Mouse (Mus musculus) ES-CJ7 (cell line): ENCODE results near the gene Gja5.

Source experiments
- DNase-seq: peaks from one replicate; pipeline ENCODE4 v3.0.0; 2011; ENCODE audit warnings: low read depth, low spot score

Gja5 gene

GRCm38 (mm10) chr3:96904393-96904792 is at the start of gene Gja5:
Gene Gja5 (plus strand): TSS chr3:96904693.
- DNase-seq: no peak

- no peak for DNase-seq
These were observed 48.7 kb upstream of the Gja5 start for GRCm38 (mm10) chr3:96855833-96856232.

DNA sequence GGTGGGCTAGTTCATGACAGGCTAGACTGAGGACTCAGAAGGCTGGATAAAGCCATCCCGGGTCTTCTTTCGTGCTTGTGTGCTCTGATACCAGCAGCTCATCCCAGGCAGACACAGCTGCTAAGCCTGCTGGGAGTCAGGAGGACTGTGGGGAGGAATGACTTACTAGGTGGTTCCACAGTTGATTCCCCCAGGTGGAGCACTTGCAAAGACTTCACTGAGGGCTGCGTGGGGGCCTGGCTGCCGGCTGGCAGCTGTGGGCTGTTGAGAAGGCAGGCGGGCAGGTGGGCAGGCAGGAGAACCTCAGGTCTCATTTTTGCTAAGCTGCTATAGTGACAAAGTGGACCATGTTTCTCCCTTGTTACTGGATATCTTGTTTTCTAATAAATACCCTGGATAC is 44.0 kb upstream of the Gja5 start:
- DNase-seq: no peak

- no peak for DNase-seq
These were observed 36.6 kb upstream of the Gja5 start for GRCm38 (mm10) chr3:96867863-96868262.

DNA sequence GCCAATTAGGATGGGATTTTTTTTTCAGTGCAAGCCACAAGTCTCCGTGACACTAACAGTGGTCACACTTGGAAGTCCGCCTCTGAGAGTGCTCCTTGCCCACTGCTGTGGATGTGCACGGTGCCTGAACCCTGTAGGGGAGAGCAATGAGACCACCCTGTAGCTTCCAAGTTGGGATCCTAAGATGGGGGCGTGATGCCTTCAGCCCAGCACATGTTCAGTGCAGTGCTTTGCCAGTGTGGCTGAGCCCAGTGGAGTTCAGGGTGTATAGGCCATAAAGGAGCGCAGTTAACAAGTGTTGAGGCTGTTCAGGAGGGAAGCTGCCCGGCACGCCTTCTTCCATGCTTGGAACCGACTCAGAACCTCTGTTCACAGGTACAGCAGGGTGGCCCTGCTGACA is 35.9 kb upstream of the Gja5 start:
- DNase-seq: no peak

- no peak for DNase-seq
These were observed 35.4 kb upstream of the Gja5 start for GRCm38 (mm10) chr3:96869091-96869490.

DNA sequence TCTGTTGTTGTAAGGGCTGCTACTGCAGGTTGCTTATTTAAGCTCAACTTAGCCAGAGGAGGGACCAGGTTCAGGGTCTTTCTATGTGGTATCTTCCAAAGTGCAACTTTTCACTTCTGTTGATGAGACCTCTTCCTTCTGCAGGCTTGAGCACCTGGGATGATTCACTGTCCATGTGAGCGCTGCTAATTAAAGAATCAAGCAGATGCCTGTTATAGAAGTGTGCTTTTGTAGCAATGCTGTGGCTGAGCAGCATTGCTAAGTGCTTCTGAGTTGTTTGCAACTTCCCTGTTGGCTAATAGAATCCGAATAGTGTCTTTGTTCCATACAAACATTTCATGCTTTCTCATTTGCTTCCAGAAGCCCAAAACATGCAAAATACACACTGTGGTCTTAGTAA is 34.2 kb upstream of the Gja5 start:
- no peak for DNase-seq

DNA sequence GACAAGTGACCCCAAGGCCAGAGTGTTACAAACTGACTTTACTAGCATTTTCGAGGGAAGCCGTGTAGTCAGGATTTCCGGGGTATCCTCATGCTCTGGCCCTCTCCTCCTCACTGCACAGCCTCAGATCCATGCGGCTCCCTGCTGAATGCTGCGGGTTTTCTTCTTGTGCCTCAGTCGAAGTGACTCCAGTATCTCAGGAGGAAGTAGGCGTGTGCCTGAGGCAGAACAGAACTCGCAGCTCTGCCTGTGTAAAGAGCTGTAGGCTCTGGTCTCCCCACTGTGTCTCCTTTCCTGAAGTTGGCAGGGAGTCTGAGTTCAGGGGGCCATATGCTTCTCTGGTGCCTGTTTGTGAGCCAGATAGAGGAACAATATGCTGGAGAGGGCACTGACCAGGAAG is 33.4 kb upstream of the Gja5 start:
- DNase-seq: no peak

DNA sequence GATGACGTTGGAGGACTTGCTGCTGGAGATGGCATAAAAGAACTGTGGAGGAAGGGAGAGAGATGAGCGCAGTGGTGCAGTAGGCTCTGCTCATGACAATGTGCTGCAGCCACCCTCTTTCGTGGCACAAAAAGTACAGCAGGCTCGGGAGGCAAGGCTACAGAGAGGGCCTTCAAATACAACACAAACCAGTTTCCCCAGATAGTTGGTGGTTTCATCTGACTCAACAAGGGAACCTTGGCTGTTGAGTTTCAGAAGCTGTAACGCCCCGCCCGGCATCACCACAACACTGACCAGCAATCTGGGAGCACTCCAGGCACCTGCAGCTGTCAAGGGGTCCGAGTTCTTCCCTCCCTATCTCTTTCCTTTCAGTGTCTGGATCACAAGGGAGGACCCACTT is 32.0 kb upstream of the Gja5 start:
- no peak for DNase-seq

- DNase-seq: no peak
These were observed 29.5 kb upstream of the Gja5 start for GRCm38 (mm10) chr3:96874808-96875571.

DNA sequence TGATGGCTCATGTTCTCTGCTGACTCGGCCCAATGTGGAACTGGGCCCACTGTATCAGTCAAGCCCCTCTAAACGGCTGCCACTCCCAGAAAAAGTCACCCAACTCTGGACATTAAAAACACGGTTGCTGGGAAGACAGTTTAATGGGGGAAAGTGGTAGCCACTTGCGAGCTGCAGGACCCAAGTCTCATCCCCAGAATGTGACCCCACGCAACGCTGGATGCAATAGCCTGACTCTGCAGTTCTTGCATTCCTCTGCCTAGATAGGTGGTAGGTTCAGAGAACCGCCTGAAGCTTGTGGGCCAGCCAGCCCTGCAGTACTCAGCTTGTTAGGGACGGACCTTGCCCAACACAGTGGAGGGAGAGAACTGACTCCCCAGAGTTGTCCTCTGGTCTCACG is 25.0 kb upstream of the Gja5 start:
- no peak for DNase-seq

GRCm38 (mm10) chr3:96880385-96880784 is 24.1 kb upstream of the Gja5 start:
- DNase-seq: no peak

DNA sequence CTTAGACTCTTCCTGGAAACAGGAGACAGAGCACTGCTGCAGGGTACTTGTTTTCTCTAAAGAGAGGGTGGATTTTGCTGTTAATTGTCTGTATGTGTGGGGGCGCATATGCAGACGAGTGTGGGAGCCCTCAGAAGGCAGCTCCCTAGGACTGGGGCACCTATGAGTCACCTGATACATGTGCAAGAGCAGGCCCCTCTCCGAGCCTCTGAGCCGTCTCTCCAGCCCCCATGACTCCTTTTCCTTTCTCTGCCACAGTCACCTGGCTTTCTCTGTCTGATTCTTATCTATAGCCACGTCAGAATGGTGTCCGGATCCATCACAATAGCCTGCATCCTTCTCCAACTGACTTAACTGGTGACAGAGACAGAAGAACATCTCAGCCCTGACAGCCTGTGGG is 22.9 kb upstream of the Gja5 start:
- DNase-seq: no peak

DNA sequence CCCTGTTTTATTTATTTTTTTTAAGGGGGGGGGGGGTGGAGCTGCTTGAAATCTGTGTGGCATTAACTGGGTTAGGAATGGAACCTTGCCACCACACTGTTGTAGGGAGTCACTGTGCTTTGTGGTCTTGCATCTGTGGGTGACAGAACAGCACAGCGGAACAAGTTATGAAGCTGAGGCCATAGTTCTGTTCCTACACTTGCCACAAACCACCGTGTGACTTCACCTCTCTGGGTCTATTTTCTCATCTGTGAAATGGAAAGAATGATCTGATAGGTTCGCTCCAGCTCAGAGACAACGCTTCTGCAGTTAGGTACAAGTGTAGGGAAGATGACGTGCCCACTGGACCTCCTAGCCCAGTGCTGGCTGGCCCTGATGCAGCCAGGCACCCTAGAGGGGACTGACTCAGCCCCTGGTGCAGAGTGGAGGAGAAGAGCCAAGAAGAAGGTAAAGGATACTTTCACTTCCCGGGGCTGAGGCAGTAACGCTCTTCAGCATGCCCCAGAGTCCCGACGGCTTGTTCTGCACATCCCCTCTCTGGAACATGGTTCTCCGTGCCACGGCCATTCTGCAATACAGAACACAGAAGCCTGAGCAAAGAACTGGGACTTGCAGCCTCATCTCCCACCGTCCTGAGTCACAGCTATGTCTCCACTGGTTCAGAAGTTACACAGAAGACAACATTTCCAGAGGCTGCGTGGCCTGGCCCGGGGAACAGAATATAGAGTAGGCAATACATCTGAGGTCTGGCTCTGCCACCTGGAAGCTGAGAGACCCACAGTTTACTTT is 22.2 kb upstream of the Gja5 start:
- DNase-seq: no peak

DNA sequence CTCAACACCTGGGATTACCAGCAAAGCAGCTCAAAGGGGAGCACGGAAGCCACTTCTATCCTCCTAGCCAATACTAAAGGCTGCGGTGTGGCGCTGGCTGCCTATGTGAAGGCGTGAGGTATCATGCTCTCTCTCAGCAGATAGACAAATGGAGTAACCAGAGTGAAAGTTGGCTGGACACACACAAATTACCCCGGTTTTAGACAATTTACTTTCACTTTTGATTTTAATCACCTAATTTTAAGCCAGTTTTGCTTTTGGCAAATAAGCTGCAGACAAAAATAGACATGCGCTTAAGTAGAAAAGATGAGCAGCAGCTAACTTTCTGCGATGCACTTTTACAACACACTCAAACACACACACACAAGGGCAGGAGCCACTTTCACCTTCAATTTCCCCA is 20.8 kb upstream of the Gja5 start:
- DNase-seq: no peak

- no peak for DNase-seq
These were observed 2.0 kb upstream of the Gja5 start for GRCm38 (mm10) chr3:96902336-96902999.

- peak; percentile 92 for DNase-seq
These were observed 503 bp downstream of the Gja5 start, which contains the start of gene Gpr89 for GRCm38 (mm10) chr3:96904851-96905541. Gene Gpr89 (minus strand): TSS chr3:96905346.

- DNase-seq: no peak
These were observed 1.1 kb downstream of the Gja5 start for GRCm38 (mm10) chr3:96905592-96905991.

GRCm38 (mm10) chr3:96920991-96921390 is 16.5 kb downstream of the Gja5 start:
- DNase-seq: no peak

DNA sequence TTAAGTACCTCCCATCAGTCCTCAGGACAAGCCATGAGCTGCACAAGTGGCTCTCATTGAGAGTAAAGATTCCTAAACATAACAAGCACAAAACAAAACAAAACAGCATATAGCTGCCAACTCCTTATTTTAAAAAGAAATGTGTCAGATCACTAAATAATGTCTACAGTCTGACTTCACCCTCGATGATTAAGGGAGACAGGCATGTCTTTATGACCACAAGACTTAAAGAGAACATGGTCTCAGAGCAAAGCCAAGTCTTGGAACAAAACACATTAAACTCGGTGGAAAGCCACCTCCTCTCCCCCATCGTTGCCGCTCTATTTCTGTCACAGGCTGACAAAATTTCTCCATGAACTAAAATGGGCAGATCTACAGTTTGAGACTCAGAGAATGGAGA is 20.1 kb downstream of the Gja5 start:
- no peak for DNase-seq

- DNase-seq: no peak
These were observed 21.4 kb downstream of the Gja5 start, which contains the start of gene Gja8 for GRCm38 (mm10) chr3:96925920-96926319. Gene Gja8 (minus strand): TSS chr3:96926020.

- no peak for DNase-seq
These were observed 26.8 kb downstream of the Gja5 start for GRCm38 (mm10) chr3:96931261-96931681.
